In genomic region chr11:114793868-114794545, GRCm38 (mm10) we compare ENCODE assay signal across 14 mouse cellular contexts. TPM values are rescaled to one million over a fixed set of nuclear protein-coding genes. Genes with fewer than 3 reads are reported as not detected.
DNase-seq lines count a peak whose midpoint lies in the region; ATAC-seq and TF ChIP-seq lines count a peak whose summit lies in the region.
"Had no signal": no experiment of that assay in that cellular context is flagged by ENCODE, and none has a peak within 500 bp of the region (broad histone marks: within the 10 kb centered on the region; RNA-seq: fewer than 3 reads in every experiment).

No protein-coding gene starts in this region.

- WGBS in cerebellum, adult 2 months = 21% methylated on average over 19 of the region's 19 CpGs
- 54% methylated on average over 19 of the region's 19 CpGs for WGBS in forebrain, postnatal 0 days
- WGBS in midbrain, embryonic 16.5 days = 50% methylated on average over 19 of the region's 19 CpGs

- ATAC-seq in forebrain, postnatal 0 days = no peak
- ATAC-seq in midbrain, embryonic 16.5 days = no peak
- ATAC-seq in erythroblast, adult 5-6 weeks (replicated peaks; ENCODE audit: low FRiP score, poor library complexity, severe bottlenecking) = no peak
- ATAC-seq: intestine, postnatal 0 days had no signal

- 0 out of 2 replicates have a peak, but pooled peaks have one; percentile 8 for TF ChIP-seq POLR2A in cerebellum, adult 2 months (IDR thresholded peaks at IDR 0.05; ENCODE audit: borderline replicate concordance, insufficient read depth, low read length)

- H3K9ac ChIP-seq in forebrain, postnatal 0 days = no peak overlapping the region
- H3K9ac ChIP-seq in midbrain, embryonic 16.5 days (ENCODE audit: low read depth, low read length) = peak overlapping the region; percentile 31
- H3K9ac ChIP-seq: liver, embryonic 15.5 days had no signal

- peaks cover 49% of the 10 kb centered on the region for H3K4me1 ChIP-seq in cerebellum, adult 2 months (ENCODE audit: control insufficient read depth, insufficient read depth, low read length)
- H3K4me1 ChIP-seq in forebrain, postnatal 0 days (ENCODE audit: insufficient read depth) = peaks cover 31% of the 10 kb centered on the region
- H3K4me1 ChIP-seq in midbrain, embryonic 16.5 days (ENCODE audit: control insufficient read depth, insufficient read depth, low read length) = peaks cover 43% of the 10 kb centered on the region

- peak; percentile 14 for DNase-seq in MN1 (ENCODE audit: low spot score)
- DNase-seq in cerebellum, adult 2 months = peak; percentile 60 to 64
- no peak for DNase-seq in forebrain, postnatal 0 days
- no peak for DNase-seq in adrenal gland, postnatal 25 days
- no peak for DNase-seq in right cerebral cortex, postnatal 36 days (ENCODE audit: low spot score in 2 of 2)
- DNase-seq: adrenal gland, postnatal 10 days; thymus, postnatal 36 days had no signal

- peak overlapping the region; percentile 0 for H3K4me3 ChIP-seq in cerebellum, adult 2 months (replicated peaks; ENCODE audit: insufficient read depth, low read depth, low read length)
- no peak overlapping the region for H3K4me3 ChIP-seq in forebrain, postnatal 0 days (ENCODE audit: low read depth, low read length)
- peak overlapping the region; percentile 4; the same call in 1 of the 2 replicates for H3K4me3 ChIP-seq in midbrain, embryonic 16.5 days (ENCODE audit: low read depth, low read length)
- H3K4me3 ChIP-seq: liver, embryonic 15.5 days had no signal

- H3K9me3 ChIP-seq in forebrain, postnatal 0 days (ENCODE audit: low read length) = no peaks in the 10 kb centered on the region
- no peaks in the 10 kb centered on the region for H3K9me3 ChIP-seq in midbrain, embryonic 16.5 days (replicated peaks; ENCODE audit: control insufficient read depth, low read length, poor library complexity, severe bottlenecking)
- H3K9me3 ChIP-seq: liver, embryonic 15.5 days had no signal

- H3K27ac ChIP-seq in cerebellum, adult 2 months (ENCODE audit: insufficient read depth, low read length) = peak overlapping the region; percentile 77
- peak overlapping the region; percentile 95; the same call in 1 of the 2 replicates for H3K27ac ChIP-seq in forebrain, postnatal 0 days (ENCODE audit: low read depth, low read length)
- H3K27ac ChIP-seq in midbrain, embryonic 16.5 days (ENCODE audit: low read length) = peak overlapping the region; percentile 53; the same call in 1 of the 2 replicates
- H3K27ac ChIP-seq: liver, embryonic 15.5 days had no signal

- no peaks in the 10 kb centered on the region for H3K36me3 ChIP-seq in forebrain, postnatal 0 days (ENCODE audit: insufficient read depth)
- H3K36me3 ChIP-seq in midbrain, embryonic 16.5 days (ENCODE audit: control insufficient read depth, insufficient read depth, low read length) = no peaks in the 10 kb centered on the region
- H3K36me3 ChIP-seq: liver, embryonic 15.5 days had no signal

- no peak for TF ChIP-seq CTCF in cerebellum, adult 2 months (IDR thresholded peaks at IDR 0.05; ENCODE audit: borderline replicate concordance, insufficient read depth, low read depth, low read length)
- no peak for TF ChIP-seq CTCF in forebrain, postnatal 0 days (IDR thresholded peaks at IDR 0.05; ENCODE audit: low read depth)

- H3K27me3 ChIP-seq in cerebellum, adult 2 months (ENCODE audit: control insufficient read depth, insufficient read depth, low read length) = no peaks in the 10 kb centered on the region
- H3K27me3 ChIP-seq in forebrain, postnatal 0 days (ENCODE audit: insufficient read depth, low read length) = 0 out of 2 replicates have a peak, but pooled peaks cover 3% of the 10 kb centered on the region
- H3K27me3 ChIP-seq in midbrain, embryonic 16.5 days (ENCODE audit: control insufficient read depth, insufficient read depth, low read depth, low read length) = no peaks in the 10 kb centered on the region; the same call in 1 of the 2 replicates

- H3K4me2 ChIP-seq in forebrain, postnatal 0 days (ENCODE audit: low read depth) = peak overlapping the region; percentile 11
- H3K4me2 ChIP-seq in midbrain, embryonic 16.5 days (ENCODE audit: low read length) = peak overlapping the region; percentile 92
- H3K4me2 ChIP-seq: liver, embryonic 15.5 days had no signal

RNA-seq across cellular contexts. Expression of gene Btbd17, which starts 1.7 kb away (rescaled TPM):
- 78.3 and 81.3 TPM in 2 replicates for polyA plus RNA-seq in cerebellum, adult 2 months (2012; rRNA removed)
- 28.2 and 29.1 TPM in 2 replicates for total RNA-seq in forebrain, postnatal 0 days (2014; rRNA removed)
- polyA plus RNA-seq in forebrain, postnatal 0 days (2015; fragmentation: Nextera tagmentation; extraction: Ambion mirVana) = 12.0 and 20.1 TPM in 2 replicates
- 19.6 and 20.6 TPM in 2 replicates for polyA plus RNA-seq in midbrain, embryonic 16.5 days (2015; fragmentation: Nextera tagmentation; extraction: Ambion mirVana)
- total RNA-seq in erythroblast, adult 5-6 weeks (2015; ENCODE audit: low replicate concordance) = not detected in 2 replicates
- not detected in 2 replicates for total RNA-seq in erythroblast, adult 5-6 weeks (2017; ENCODE audit: low replicate concordance)
- total RNA-seq in adrenal gland, postnatal 25 days (2021) = not detected in 2 replicates
- total RNA-seq: common myeloid progenitor, adult 5-6 weeks; heart, adult 8-10 months had no signal
- polyA plus RNA-seq: liver, embryonic 15.5 days had no signal

RNA-seq across cellular contexts. Expression of gene Gpr142, which starts 4.7 kb away (rescaled TPM):
- 0.29 and 0.64 TPM in 2 replicates for polyA plus RNA-seq in cerebellum, adult 2 months (2012; rRNA removed)
- not detected in 2 replicates for total RNA-seq in forebrain, postnatal 0 days (2014; rRNA removed)
- polyA plus RNA-seq in forebrain, postnatal 0 days (2015; fragmentation: Nextera tagmentation; extraction: Ambion mirVana) = not detected in 2 replicates
- polyA plus RNA-seq in midbrain, embryonic 16.5 days (2015; fragmentation: Nextera tagmentation; extraction: Ambion mirVana) = not detected in 2 replicates
- not detected in 2 replicates for total RNA-seq in erythroblast, adult 5-6 weeks (2015; ENCODE audit: low replicate concordance)
- total RNA-seq in erythroblast, adult 5-6 weeks (2017; ENCODE audit: low replicate concordance) = not detected in 2 replicates
- total RNA-seq in adrenal gland, postnatal 25 days (2021) = not detected in 2 replicates
- total RNA-seq: adrenal gland, postnatal 10 days; common myeloid progenitor, adult 5-6 weeks; heart, adult 8-10 months; left cerebral cortex, adult 18-20 months had no signal
- polyA plus RNA-seq: intestine, postnatal 0 days; liver, embryonic 15.5 days had no signal

RNA-seq across cellular contexts. Expression of gene Kif19a, which starts 28.8 kb away (rescaled TPM):
- polyA plus RNA-seq in cerebellum, adult 2 months (2012; rRNA removed) = 4.9 and 5.1 TPM in 2 replicates
- 3.2 TPM in 2 replicates for total RNA-seq in forebrain, postnatal 0 days (2014; rRNA removed)
- polyA plus RNA-seq in forebrain, postnatal 0 days (2015; fragmentation: Nextera tagmentation; extraction: Ambion mirVana) = 0.57 and 0.79 TPM in 2 replicates
- 0.47 and 0.67 TPM in 2 replicates for polyA plus RNA-seq in midbrain, embryonic 16.5 days (2015; fragmentation: Nextera tagmentation; extraction: Ambion mirVana)
- 0.58 TPM in 1 of 2 replicates, not detected in the other for total RNA-seq in erythroblast, adult 5-6 weeks (2015; ENCODE audit: low replicate concordance)
- 0.70 TPM in 1 of 2 replicates, not detected in the other for total RNA-seq in erythroblast, adult 5-6 weeks (2017; ENCODE audit: low replicate concordance)
- total RNA-seq in adrenal gland, postnatal 25 days (2021) = 0.43 TPM in 1 of 2 replicates, not detected in the other
- total RNA-seq: common myeloid progenitor, adult 5-6 weeks had no signal

RNA-seq across cellular contexts. Expression of gene Gprc5c, which starts 56.9 kb away (rescaled TPM):
- 62.9 and 71.8 TPM in 2 replicates for polyA plus RNA-seq in cerebellum, adult 2 months (2012; rRNA removed)
- total RNA-seq in forebrain, postnatal 0 days (2014; rRNA removed) = 4.4 and 7.9 TPM in 2 replicates
- polyA plus RNA-seq in forebrain, postnatal 0 days (2015; fragmentation: Nextera tagmentation; extraction: Ambion mirVana) = 5.5 and 5.8 TPM in 2 replicates
- 5.4 and 7.4 TPM in 2 replicates for polyA plus RNA-seq in midbrain, embryonic 16.5 days (2015; fragmentation: Nextera tagmentation; extraction: Ambion mirVana)
- 0.77 TPM in 1 of 2 replicates, not detected in the other for total RNA-seq in erythroblast, adult 5-6 weeks (2015; ENCODE audit: low replicate concordance)
- 0.09 TPM in 1 of 2 replicates, not detected in the other for total RNA-seq in erythroblast, adult 5-6 weeks (2017; ENCODE audit: low replicate concordance)
- 5.4 and 13.9 TPM in 2 replicates for total RNA-seq in adrenal gland, postnatal 25 days (2021)
- total RNA-seq: common myeloid progenitor, adult 5-6 weeks had no signal

Comparison
In these comparisons a context has a peak if more than half of its experiments do, and no peak if none do; other contexts are left out.
1. DNase-seq: peak in MN1 (single experiment) and cerebellum, adult 2 months (2 of 2); none in forebrain, postnatal 0 days (single experiment), adrenal gland, postnatal 25 days (single experiment) and right cerebral cortex, postnatal 36 days (0 of 2).
2. RNA of gene Btbd17, which starts 1.7 kb away (total RNA-seq): 28.2 to 29.1 TPM in forebrain, postnatal 0 days; not detected in erythroblast, adult 5-6 weeks and not detected in adrenal gland, postnatal 25 days; every median in the first group is over 10 times any median in the second.
3. Peak in every context shown above with its lines, with median percentiles within 50 percentile points of each other: H3K27ac ChIP-seq.